Mouse (Mus musculus) spleen, postnatal 10 days (tissue): ENCODE results near the gene Dock10.

ENCODE experiments used
- DNase-seq, 2 experiments: peaks; one replicate each; pipeline ENCODE4 v3.0.0; 2021 to 2022; ENCODE audit warnings: low spot score in 2 of 2

Gene Dock10

DNA sequence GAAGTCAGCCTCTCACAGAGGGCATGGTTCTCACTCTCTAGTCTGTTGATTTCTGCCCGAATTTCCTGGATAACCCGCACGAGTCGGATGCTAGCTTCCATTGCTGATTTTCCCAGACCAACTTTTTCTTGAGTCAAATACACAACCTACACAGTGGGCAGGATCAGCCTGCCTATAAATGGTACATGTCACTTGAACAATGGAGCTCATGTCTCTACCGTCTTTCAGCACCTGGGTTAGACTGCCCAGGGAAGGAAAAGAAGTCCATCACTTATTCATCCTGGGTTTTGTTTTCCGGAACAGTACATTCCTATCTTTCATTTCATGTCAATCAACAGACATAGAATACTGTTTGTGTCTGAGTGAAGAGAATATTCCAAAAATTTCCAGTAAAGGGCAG, 297.0 kb downstream of the Dock10 start, which contains the start of gene Gm45261:
TSS of gene Gm45261 (minus strand) at position 101 of the 400 bp plus-strand sequence.
- DNase-seq = no peak

DNA sequence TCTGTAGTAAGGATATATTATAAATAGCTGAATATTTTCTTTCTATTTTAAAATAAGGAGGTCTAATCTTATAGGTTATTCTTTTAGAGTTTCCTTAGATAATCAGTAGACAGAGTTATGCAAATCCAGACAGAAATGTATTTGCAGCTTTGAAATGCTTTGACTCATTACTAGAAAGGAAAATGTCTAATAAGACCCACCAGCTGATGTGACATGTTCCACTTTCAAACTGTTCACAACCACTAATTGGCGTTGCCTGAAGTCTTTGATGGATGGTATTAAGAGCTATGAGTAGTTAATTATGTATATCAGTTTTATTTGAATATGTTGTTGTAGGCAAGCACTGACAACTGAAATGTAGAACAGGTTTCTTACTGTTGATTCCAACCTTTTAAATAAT, 298.4 kb downstream of the Dock10 start:
- DNase-seq = no peak

DNA sequence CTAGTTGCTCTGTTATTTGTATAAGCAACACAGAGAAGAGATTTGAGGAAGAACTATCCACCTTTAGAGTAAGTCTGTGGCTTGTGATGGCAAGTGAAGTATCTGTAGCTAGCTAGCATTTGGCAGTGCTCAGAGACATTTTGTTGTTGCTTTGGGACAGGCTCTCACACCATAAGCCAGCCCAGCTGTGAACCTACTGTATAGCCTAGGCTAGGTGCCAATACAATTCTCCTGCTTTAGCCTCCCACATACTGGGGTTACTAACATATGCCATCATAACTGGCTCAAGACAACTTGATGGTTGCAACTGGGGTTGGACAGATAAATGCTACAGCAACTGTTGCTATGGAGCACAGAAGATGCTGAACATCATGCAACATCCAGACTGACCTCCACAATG, 298.9 kb downstream of the Dock10 start:
- no peak for DNase-seq

DNA sequence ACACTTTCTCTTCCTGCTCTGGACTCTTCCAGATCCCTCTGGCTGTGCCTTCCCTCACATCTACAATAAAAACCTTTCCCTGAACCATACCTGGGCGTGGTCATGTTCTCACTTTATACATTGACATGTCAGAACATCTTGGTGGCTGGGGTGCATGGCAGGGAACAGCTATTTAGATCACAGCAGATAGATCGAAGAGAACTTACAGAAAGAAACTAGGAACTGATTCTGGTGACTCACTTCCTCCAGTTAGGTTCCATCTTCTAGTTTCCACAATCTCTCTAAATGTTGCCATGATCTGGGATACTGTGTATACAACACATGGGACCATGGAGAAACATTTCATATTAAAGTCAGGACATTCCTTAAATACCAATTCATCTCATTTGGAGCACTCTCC, 304.4 kb downstream of the Dock10 start:
- no peak for DNase-seq

DNA sequence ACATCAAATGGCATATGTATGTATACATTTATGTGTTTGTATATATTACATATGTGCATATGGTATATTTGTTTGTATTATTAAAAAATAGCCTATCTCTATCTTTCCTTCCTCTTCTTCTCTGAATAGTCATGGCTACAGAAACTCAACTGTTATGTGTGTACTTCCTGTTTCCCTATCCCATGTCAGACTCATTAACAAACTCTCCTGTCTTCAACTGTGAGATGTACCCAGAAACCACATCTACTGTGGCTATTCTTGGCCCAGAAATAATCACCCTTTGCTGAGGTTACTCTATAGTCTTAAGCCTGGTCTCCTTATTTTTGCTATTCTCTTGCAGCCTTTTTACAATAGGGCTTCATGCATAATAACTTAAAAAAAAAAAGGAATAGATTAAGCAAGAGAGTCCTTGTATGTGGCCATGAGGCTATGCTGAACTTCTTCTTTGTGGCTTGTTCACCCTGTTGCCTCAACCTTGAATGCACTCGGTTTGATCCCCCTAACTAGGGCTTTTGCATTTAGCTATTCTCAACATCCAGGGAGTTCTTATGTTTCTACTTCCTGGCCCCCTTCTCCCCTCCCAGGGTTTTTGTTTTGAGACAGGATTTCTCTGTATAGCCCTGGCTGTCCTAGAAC, 306.3 kb downstream of the Dock10 start:
- no peak for DNase-seq
